Mouse (Mus musculus): ENCODE results near the gene Six1. TPM values are rescaled to one million over a fixed set of nuclear protein-coding genes. Genes with fewer than 3 reads are reported as not detected.
"Not testable (repeated sequence)": the region's sequence is repeated elsewhere in the genome, so short reads cannot be mapped to it uniquely, and the experiment has no call there.

Gene Six1
- polyA plus RNA-seq, 1 experiment from 2014 or later, result 0.41 TPM

- no peaks in the 10 kb centered on the region for H3K4me1 ChIP-seq (ENCODE audit: control insufficient read depth, insufficient read depth, low read length)
- WGBS, result 21% methylated on average over 11 of the region's 11 CpGs
- no peak for ATAC-seq
- no peak overlapping the region for H3K4me2 ChIP-seq (ENCODE audit: low read length)
- H3K9ac ChIP-seq (ENCODE audit: low read depth, low read length), result no peak overlapping the region
- no peak overlapping the region for H3K27ac ChIP-seq (ENCODE audit: low read length)
- no peaks in the 10 kb centered on the region for H3K9me3 ChIP-seq (replicated peaks; ENCODE audit: control insufficient read depth, low read length, poor library complexity, severe bottlenecking)
- H3K4me3 ChIP-seq (ENCODE audit: low read depth, low read length), result no peak overlapping the region
- H3K27me3 ChIP-seq (ENCODE audit: control insufficient read depth, insufficient read depth, low read depth, low read length), result no peaks in the 10 kb centered on the region
- H3K36me3 ChIP-seq (ENCODE audit: control insufficient read depth, insufficient read depth, low read length), result no peaks in the 10 kb centered on the region
Measured at GRCm38 (mm10) chr12:73085739-73086630, 32.3 kb upstream of the Six1 start.

DNA sequence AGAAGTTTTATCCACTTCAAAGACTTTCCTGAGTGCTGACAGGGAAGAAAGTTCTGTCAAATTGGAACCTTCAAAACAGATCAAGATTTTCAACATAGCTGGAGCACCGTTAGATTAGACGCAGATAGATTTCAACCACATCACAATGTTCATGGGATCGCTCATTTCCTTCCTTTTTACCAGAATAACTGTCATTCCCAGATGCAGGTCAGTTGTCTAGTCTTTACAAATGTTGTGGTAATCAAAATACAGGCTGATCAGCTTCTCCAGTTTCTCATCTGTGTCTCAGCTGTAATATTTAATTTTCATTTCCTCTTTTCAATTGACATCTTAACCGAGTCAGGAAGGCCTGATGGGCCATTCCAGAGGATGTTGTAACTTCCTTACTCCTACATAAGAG is 30.1 kb upstream of the Six1 start:
- no peak for ATAC-seq
- WGBS, result 89% methylated on average over 4 of the region's 4 CpGs
- Histone ChIP-seq H3K4me3 (ENCODE audit: low read depth, low read length) (no peak overlapping the region), H3K9me3 (replicated peaks; ENCODE audit: control insufficient read depth, low read length, poor library complexity, severe bottlenecking) (no peaks in the 10 kb centered on the region), H3K4me2 (ENCODE audit: low read length) (no peak overlapping the region), H3K27ac (ENCODE audit: low read length) (no peak overlapping the region), H3K27me3 (ENCODE audit: control insufficient read depth, insufficient read depth, low read depth, low read length) (no peaks in the 10 kb centered on the region), H3K9ac (ENCODE audit: low read depth, low read length) (no peak overlapping the region), H3K36me3 (ENCODE audit: control insufficient read depth, insufficient read depth, low read length) (no peaks in the 10 kb centered on the region), H3K4me1 (ENCODE audit: control insufficient read depth, insufficient read depth, low read length) (no peaks in the 10 kb centered on the region)

DNA sequence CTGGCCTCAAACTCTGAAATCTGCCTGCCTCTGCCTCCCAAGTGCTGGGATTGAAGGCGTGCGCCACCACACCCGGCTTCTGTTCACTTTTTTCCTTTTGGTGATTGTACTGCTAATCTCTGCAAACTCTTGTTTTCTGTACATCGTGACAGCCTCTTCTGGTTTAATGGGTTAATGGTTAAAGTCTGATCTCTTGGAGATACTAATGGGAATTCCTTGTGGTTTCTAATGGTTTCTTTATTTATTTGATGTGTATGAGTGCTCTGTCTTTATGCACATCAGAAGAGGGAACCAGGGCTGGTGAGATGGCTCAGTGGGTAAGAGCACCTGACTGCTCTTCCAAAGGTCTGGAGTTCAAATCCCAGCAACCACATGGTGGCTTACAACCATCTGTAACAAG is 28.1 kb upstream of the Six1 start:
- H3K9ac ChIP-seq (ENCODE audit: low read depth, low read length); H3K4me1 ChIP-seq (ENCODE audit: control insufficient read depth, insufficient read depth, low read length); H3K27ac ChIP-seq (ENCODE audit: low read length); H3K4me2 ChIP-seq (ENCODE audit: low read length); H3K27me3 ChIP-seq (ENCODE audit: control insufficient read depth, insufficient read depth, low read depth, low read length); H3K9me3 ChIP-seq (replicated peaks; ENCODE audit: control insufficient read depth, low read length, poor library complexity, severe bottlenecking); ATAC-seq; H3K4me3 ChIP-seq (ENCODE audit: low read depth, low read length); H3K36me3 ChIP-seq (ENCODE audit: control insufficient read depth, insufficient read depth, low read length): not testable (repeated sequence)
- 92% methylated on average over 4 of the region's 4 CpGs for WGBS

GRCm38 (mm10) chr12:73060805-73061410 is 7.2 kb upstream of the Six1 start:
- Histone ChIP-seq H3K9ac (ENCODE audit: low read depth, low read length) (no peak overlapping the region), H3K36me3 (ENCODE audit: control insufficient read depth, insufficient read depth, low read length) (no peaks in the 10 kb centered on the region), H3K4me2 (ENCODE audit: low read length) (no peak overlapping the region), H3K9me3 (replicated peaks; ENCODE audit: control insufficient read depth, low read length, poor library complexity, severe bottlenecking) (no peaks in the 10 kb centered on the region), H3K27me3 (ENCODE audit: control insufficient read depth, insufficient read depth, low read depth, low read length) (peaks cover 21% of the 10 kb centered on the region), H3K27ac (ENCODE audit: low read length) (no peak overlapping the region), H3K4me1 (ENCODE audit: control insufficient read depth, insufficient read depth, low read length) (no peaks in the 10 kb centered on the region), H3K4me3 (ENCODE audit: low read depth, low read length) (no peak overlapping the region)
- ATAC-seq, result no peak
- WGBS, result 62% methylated on average over 9 of the region's 9 CpGs

DNA sequence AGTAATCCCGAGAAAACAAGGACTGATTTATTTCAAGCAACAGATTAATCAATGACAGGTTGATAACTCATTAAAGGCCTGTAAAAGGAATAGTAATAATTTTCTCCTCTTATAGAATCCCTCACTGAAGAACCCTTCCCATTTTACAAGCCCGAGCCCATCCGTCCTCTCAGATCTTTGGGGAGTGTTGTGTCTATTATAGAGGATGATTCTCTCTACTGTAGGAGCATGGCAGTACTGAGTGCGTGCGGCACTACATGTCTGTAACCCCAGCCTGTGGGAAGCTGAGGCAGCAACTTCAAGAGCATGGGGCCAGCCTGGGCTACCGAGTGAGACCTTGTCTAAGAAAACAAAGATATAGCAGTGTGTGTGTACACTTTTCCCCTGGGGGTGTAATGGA is 3.8 kb upstream of the Six1 start:
- 86% methylated on average over 6 of the region's 6 CpGs for WGBS
- no peak overlapping the region for H3K4me2 ChIP-seq (ENCODE audit: low read length)
- H3K27me3 ChIP-seq (ENCODE audit: control insufficient read depth, insufficient read depth, low read depth, low read length), result peaks cover 32% of the 10 kb centered on the region
- H3K9me3 ChIP-seq (replicated peaks; ENCODE audit: control insufficient read depth, low read length, poor library complexity, severe bottlenecking), result no peaks in the 10 kb centered on the region
- no peak for ATAC-seq
- H3K36me3 ChIP-seq (ENCODE audit: control insufficient read depth, insufficient read depth, low read length), result no peaks in the 10 kb centered on the region
- H3K4me1 ChIP-seq (ENCODE audit: control insufficient read depth, insufficient read depth, low read length), result peaks cover 4% of the 10 kb centered on the region; the same call in 1 of the 2 replicates
- H3K4me3 ChIP-seq (ENCODE audit: low read depth, low read length), result no peak overlapping the region
- no peak overlapping the region for H3K9ac ChIP-seq (ENCODE audit: low read depth, low read length)
- H3K27ac ChIP-seq (ENCODE audit: low read length), result no peak overlapping the region

DNA sequence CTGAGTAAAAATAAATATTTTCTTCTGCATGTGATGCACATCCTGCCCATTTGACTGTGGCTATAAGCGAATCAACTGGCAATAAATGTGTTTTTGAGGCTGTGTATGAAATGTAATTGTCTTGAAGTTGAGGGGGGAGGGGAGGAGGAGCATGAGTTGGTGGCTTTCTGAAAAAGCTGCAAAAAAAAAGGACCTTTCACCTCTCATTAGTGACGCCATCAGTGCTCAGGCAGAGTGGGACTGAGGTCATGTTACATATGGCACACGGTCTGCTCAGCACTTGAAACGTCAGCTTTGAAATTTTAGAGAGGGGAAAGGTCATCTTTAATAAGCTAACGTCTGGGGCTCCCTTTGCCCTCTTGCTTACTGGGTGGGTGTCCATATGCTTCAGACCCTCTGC is 1.8 kb upstream of the Six1 start:
- H3K4me1 ChIP-seq (ENCODE audit: control insufficient read depth, insufficient read depth, low read length), result peaks cover 4% of the 10 kb centered on the region; the same call in 1 of the 2 replicates
- no peaks in the 10 kb centered on the region for H3K36me3 ChIP-seq (ENCODE audit: control insufficient read depth, insufficient read depth, low read length)
- H3K9me3 ChIP-seq (replicated peaks; ENCODE audit: control insufficient read depth, low read length, poor library complexity, severe bottlenecking), result no peaks in the 10 kb centered on the region
- H3K27ac ChIP-seq (ENCODE audit: low read length), result no peak overlapping the region
- WGBS, result 15% methylated on average over 5 of the region's 5 CpGs
- H3K27me3 ChIP-seq (ENCODE audit: control insufficient read depth, insufficient read depth, low read depth, low read length), result peaks cover 45% of the 10 kb centered on the region
- ATAC-seq, result no peak
- H3K4me2 ChIP-seq (ENCODE audit: low read length), result no peak overlapping the region
- no peak overlapping the region for H3K4me3 ChIP-seq (ENCODE audit: low read depth, low read length)
- no peak overlapping the region for H3K9ac ChIP-seq (ENCODE audit: low read depth, low read length)

GRCm38 (mm10) chr12:73054576-73055185 is 994 bp upstream of the Six1 start:
- Histone ChIP-seq H3K36me3 (ENCODE audit: control insufficient read depth, insufficient read depth, low read length) (no peaks in the 10 kb centered on the region), H3K4me3 (ENCODE audit: low read depth, low read length) (no peak overlapping the region)
- whole genome bisulfite sequencing, result 8% methylated on average over 15 of the region's 15 CpGs

DNA sequence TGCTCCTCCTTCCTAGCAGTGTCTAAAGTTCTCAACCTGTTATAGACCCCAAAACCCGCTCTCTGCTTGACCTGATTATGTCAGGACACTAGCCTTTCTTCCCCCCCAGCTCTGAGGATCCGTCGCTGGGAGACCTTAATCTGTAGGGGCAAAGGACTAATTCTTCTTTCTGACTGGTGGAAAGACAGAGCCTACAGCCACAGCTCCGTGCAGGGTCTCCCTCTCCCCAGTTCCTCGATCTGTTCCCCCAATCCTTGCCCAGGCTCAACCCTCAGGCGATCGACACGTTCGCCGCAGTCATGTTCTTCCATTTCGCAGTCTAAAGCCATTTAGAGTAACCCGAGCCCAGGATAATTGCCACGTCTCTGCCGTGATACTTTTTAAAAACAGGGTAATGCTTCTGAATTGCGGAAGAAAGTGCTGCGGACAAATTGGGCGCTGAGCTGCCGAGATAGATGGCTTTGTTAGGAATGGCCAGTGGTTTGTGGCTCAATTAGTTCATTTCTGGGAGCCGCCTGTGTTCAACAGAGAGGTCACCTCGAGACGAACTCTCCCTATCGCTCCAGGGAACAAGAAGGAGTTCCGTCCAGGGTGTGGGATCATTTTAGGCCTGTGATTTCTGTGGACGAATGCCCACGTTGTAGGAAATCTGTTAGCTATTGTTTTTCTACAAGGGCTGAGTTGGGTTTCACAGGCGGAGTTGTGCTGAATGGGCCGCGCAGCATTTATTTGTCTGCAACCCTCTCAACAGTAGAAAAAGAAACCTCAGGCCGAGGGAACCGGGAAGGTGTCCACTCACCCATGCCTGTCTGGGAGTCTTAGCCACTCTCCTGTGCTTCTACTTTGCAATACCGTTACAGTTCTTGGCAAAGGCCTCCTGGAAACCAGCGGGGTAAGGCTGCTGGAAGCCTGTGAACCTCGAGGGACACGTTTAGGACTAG is 766 bp downstream of the Six1 start:
- 2% methylated on average over 34 of the region's 34 CpGs for WGBS
- peaks cover 4% of the 10 kb centered on the region; the same call in 1 of the 2 replicates for H3K4me1 ChIP-seq (ENCODE audit: control insufficient read depth, insufficient read depth, low read length)
- no peaks in the 10 kb centered on the region for H3K36me3 ChIP-seq (ENCODE audit: control insufficient read depth, insufficient read depth, low read length)
- H3K9ac ChIP-seq (ENCODE audit: low read depth, low read length), result no peak overlapping the region
- no peak overlapping the region for H3K4me2 ChIP-seq (ENCODE audit: low read length)
- no peak overlapping the region for H3K4me3 ChIP-seq (ENCODE audit: low read depth, low read length)
- H3K27me3 ChIP-seq (ENCODE audit: control insufficient read depth, insufficient read depth, low read depth, low read length), result peaks cover 66% of the 10 kb centered on the region
- ATAC-seq, result no peak
- no peak overlapping the region for H3K27ac ChIP-seq (ENCODE audit: low read length)
- H3K9me3 ChIP-seq (replicated peaks; ENCODE audit: control insufficient read depth, low read length, poor library complexity, severe bottlenecking), result no peaks in the 10 kb centered on the region; the same call in 1 of the 2 replicates

More at GRCm38 (mm10) chr12:73054576-73055185, 994 bp upstream of the Six1 start:
- Histone ChIP-seq H3K27me3 (ENCODE audit: control insufficient read depth, insufficient read depth, low read depth, low read length) (peaks cover 53% of the 10 kb centered on the region), H3K4me1 (ENCODE audit: control insufficient read depth, insufficient read depth, low read length) (peaks cover 4% of the 10 kb centered on the region; the same call in 1 of the 2 replicates), H3K4me2 (ENCODE audit: low read length) (no peak overlapping the region), H3K9me3 (replicated peaks; ENCODE audit: control insufficient read depth, low read length, poor library complexity, severe bottlenecking) (no peaks in the 10 kb centered on the region; the same call in 1 of the 2 replicates), H3K27ac (ENCODE audit: low read length) (no peak overlapping the region), H3K9ac (ENCODE audit: low read depth, low read length) (no peak overlapping the region)
- no peak for ATAC-seq

Measured in midbrain, embryonic 16.5 days (tissue).